Mouse (Mus musculus) spleen, postnatal 10 days (tissue): Measurements from ENCODE around the gene Ppargc1a.
A peak's percentile ranks its signal among the peaks of the same experiment; 100 is the strongest.

Experiments
- DNase-seq, 2 experiments: peaks; one replicate each; pipeline ENCODE4 v3.0.0; 2021 to 2022; ENCODE audit warnings: low spot score in 2 of 2

Ppargc1a gene

DNA sequence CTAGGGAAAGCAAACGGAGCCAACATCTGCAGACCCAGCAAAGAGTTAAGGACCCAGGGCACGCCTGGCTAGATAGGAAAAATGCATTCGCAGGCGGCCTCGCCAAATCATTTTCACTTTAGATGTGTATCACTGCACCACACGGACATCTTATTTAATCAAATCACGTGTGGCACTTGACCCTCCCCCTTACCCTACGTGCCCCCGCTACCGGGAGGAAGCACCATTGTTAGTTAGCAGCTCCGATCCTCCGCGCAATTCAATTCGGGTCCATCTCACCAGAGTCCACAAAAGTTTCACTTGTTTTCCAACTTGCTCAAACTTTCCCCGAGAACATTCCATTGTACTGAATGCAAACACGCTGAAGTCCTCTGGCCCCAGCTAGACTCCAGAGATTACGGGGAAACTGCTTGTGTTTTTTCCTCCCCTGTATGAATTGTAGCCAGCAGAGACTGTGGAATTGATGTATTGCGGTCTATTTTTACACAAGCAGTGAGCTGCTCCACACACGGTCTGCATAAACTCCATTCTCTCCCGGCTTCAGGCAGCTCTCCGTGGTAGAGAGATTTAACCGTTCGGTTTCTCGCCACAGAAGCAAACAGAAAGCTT is 14.9 kb downstream of the Ppargc1a start:
- peak; percentile 4 to 50 for DNase-seq

DNA sequence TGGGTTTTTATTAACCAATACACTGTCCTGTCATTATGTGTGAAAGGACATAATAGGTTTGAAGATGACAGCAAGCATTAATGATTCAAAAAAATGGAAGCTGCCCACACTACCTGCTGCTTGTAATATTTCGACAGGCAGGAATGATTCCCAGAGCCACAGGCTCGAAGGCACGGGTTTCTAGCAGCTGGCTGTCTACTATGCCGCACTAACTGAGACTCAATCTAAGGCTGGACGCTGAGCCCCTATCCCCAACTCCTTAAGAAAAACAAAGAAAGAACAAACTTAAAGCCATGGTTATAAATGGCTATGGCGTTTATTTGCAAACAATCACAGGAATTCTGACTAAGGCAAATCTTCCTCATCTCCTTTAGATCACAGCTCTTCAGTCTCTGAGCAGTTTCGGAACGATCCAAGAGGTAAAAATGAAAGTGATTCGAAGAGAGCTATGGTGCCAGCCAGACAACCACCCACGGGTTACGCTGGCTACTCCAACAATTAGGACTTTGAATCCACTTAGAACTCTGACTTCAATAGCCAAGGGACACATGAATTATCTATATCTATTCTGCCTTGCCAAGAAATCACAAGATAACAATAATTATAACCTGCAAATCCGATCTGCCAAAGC is 15.6 kb downstream of the Ppargc1a start:
- no peak for DNase-seq

DNA sequence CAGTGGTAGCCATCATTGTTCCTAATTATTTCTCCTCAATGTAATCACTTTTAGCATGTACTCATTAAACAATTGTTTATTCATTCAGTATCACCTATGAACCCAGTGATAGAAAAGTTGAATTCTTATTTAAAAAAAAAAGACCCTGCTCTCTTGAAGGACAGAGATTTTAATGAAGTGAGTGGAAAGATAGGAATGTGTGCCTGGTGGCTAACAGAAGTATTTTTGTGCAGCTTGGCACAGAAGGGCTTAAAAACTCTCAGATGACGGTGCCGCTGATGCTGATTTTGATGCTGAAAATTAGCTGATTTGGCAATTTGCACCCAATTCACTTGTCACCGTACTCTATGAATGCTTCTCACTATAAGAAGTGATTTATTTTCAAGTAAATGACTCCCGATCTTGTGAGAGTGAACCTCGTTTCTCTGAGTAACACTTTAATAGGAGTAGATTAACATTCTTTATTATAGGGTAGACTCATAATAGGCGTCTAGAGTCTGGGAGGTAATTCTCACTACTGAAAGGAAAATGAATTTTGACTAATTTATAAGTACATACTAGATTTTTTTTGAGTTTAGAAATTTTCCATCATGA is 20.0 kb downstream of the Ppargc1a start:
- no peak for DNase-seq

DNA sequence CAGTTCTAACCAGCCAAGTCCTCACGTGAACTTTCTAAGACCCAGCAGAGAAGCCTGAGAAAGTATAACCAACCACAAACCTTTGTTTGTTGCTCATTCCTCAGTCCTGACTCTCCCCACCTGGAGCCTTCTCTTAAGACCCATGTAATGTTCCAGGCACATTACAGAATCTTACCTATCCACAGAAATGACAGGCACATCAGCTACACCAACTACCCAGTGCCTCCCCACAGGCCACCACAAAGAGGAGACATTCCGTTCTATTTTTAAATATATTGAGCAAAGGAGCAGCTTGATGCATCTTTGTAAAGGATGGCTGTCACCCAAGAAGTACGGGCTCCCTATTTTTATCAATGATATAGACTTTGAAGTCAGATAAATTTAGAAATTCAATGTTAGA is 20.7 kb downstream of the Ppargc1a start:
- no peak for DNase-seq

DNA sequence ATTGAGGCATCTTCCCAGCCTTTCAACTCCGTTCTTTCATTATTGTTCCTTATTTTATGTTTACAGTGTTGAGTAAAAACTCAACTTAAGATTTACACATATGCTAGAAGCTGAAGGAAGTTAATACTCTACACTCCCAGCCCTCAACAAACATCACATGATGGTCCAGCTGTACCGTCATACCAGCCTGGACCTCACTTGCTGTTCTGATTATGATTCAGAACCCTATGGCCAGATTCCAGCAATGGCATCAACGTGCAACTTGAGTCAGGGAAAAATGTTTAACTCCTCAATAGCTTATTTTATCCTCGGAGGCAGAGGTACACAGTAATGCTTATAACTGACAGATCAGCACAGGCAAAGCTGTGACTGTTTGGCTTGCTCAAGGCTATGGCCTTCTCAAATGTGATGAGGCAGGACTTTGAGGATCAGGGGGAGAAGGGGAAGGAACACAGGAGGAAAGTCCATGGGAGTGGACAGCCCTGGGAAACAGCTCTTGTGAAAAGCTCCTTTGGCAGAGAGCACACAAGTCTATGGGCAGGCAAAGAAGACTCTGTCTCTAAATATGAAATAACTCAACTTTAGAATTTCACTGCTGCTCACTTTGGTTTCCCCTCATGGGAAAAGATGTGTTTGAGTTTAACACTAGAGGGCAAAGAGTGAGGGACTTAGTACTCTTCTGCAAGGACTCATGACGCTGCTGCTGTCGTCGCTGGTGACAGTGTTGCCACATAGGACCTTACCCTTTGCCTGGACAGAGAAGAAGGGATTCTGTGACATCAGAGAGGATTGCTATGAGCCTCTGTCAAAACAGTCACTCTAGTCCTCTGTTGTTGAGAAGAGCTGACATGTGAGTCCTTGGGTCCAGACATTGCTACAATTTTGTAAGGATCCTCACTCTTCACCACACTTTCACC is 22.1 kb downstream of the Ppargc1a start:
- DNase-seq: no peak

DNA sequence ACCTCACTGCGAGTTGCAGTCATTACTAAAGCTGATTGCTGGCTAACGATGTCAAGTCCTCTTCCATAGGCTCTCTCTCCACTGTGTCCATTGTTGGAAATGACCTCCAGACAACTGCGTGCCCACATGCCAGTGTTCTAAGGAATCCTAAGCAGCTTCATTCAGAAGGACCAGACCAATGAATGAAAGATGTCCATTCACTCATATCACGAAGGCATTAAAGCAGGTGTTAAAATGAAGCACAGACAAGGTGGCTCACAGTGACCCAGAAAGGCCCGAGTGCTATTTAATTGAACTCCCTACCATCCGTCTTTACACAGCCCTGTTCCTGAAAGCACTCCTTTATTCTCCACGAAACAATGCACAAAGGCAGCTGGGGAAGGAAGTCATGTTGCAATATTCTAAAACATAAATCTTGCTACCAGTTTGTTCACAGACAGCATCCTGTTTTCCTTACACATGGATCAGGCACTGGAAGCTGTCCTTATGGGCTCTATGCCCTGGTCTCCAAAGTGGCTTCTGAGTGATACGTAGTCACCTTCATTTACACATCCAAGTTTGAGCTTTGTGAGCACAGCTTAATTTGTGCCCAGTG is 23.3 kb downstream of the Ppargc1a start:
- DNase-seq: no peak

DNA sequence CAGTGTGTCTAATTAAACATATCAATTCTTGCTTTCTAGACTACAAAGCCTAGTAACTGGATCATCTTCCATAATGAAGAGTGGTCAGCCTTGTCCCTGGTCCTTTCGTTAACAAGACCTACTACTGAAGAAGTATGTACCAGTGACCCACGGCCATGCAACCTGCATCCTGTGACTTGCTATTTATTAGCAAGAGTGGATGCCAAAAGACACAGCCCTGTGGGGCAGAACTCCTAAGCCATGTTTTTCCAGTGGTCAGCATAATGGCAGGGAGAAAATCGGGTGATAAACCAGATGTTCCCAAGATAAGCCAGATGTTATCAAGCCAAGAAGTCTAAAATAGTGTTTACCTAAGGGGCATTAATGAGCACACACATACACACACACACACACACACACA is 26.0 kb downstream of the Ppargc1a start:
- DNase-seq: no peak

DNA sequence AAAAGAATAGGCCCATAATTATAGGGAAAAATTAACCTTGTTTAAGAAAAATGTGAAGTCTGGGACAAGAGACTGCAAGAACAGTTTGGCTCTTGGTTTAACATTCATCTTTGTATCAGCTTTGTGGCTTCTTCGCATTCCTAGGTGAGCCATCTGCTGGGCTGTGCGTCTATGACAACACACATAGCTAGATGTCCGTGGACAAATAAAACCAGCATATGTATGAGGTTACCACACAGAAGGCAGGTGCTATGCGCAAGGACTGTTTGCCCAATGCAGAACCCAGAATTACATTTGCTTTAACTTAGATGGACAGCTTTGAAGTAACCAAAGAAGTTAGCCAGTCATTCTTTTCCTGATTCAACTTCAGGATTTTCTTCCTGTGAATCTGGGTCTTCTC is 26.7 kb downstream of the Ppargc1a start:
- no peak for DNase-seq

DNA sequence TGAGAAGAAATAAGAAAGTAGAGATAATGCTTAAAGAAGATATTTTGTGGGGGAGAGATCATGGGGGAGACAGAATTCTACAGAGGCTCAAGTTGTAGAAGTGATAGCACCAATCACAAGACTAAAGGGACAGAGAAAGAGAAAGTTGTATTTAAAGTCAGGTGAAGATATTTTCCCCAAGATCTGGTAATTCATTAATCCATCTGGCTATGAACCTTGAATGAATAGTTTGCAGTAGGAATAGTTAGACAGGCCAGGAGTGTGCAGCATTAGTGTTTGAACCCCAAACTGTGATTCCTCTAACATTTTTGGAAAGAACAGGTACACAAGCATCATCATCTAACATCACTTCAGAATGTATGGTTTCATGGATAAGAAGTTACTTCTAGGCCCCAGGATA is 28.0 kb downstream of the Ppargc1a start:
- no peak for DNase-seq

DNA sequence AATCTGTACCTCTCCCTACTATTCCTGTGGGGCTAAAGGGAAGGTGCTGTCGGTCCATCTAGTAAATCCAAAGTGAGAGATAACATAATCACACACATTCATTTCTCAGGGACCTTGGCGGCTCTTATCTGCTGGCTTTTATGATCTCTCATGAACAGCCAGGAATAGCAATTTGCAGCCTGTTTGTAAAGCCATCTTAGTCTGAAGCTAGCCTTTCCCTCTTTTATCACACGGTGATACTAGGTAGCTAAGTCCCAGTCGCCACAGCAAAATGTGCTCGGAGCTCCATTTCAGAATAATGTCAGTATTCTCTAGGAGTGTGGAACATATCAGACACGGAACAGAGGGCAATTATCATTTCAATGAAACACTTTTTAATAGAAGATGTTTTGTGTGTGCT is 29.2 kb downstream of the Ppargc1a start:
- no peak for DNase-seq

DNA sequence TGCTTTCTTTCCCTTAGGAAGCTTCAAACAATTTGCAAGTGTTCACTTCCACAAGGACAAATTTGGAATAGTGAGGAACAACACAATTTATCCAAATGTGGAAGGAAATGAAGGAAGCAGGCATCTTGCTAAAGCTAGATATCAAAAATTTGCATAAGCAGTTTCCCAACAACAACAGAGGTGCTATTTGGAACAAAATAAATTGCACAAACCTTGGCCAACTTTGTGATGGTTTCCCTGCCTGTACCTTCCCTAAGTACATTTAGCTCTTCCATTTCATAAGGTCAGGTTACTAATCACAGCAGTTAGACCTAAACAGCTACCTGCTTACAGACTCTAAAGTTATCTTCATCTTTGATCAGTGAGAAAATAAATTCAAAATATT is 29.9 kb downstream of the Ppargc1a start:
- no peak for DNase-seq

DNA sequence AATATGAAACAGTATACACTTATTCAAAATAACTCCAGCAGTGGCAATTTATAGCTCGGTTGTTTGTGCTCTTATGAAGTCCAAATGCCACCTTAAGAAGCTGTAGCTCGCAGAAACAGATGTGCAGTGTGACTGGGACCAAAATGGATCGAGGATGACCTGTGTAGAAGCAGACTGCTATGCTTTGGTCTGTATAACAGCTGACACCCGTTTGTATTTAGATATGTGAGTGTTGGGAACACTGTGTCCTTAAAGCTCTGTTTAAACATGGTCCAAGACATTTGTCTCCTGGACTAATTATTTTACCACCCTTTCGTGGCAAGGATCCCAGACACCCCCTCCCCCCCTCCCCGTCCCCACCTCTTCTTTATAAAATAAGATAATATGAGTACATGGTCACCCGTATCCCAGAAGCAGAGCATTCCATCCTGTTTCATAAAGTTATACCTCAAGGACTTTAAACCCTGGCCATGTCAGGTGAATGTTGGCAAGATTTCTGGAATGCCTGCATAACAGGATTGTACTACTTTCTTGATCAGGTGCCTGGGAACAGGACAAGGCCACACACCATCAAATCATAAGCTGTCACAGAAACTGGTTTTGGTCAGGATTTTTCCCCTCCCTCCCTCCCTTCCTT is 30.4 kb downstream of the Ppargc1a start:
- no peak for DNase-seq

DNA sequence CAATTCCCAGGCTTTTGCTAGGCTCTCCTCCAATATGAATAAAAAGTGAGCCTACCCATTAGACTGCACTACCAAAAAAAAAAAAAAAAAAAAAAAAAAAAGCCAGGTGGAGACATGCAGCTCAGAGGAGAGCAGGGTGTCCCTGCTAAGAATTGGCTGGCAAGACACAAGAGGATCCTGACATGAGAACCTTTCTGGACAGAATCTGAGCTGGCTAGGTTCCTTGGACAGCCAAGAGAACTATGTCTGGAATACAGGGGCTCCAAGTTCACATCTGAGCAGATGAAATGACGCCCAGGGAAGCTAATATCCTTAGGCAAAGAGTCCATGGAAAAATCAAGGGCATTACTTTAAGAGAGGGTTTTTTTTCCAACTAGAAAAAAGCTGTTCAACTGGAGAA is 33.1 kb downstream of the Ppargc1a start:
- DNase-seq: no peak

DNA sequence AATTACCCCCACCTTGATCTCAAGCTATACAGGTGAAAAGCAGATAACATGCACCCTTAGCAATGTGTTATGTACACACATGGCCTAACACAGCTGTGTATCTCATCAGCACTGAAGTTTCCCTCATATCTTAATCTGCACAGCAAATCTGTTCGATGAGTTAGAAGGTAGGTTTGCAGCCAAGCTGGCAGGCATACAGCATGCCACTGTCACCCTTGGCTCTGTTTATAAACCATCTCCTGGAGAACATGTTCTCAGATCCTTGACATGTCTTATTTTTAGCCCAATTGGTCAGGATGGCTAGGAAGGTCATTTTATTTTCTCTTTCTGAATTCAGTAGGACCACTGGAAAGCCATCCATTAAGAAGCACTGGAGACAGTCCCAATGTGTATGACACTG is 36.2 kb downstream of the Ppargc1a start:
- DNase-seq: no peak

DNA sequence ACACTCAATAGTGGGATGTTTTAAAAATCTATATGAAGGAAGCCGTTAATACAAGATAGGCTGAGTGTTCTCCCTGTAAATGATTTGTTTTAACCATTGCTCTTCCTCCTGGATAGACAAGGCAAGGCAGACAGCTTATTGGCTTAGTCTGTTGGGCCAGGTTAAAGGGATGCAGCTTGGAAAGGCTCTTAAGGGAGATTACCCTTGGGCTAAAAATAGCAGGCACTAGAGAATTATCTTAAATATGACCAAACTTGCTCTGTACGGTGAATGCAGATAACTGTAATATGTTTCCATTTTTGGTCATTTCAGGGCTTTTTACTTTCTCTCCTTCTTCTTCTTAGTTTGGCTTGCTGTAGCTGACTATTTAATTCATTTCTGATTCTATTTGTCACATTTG is 38.1 kb downstream of the Ppargc1a start:
- DNase-seq: no peak

DNA sequence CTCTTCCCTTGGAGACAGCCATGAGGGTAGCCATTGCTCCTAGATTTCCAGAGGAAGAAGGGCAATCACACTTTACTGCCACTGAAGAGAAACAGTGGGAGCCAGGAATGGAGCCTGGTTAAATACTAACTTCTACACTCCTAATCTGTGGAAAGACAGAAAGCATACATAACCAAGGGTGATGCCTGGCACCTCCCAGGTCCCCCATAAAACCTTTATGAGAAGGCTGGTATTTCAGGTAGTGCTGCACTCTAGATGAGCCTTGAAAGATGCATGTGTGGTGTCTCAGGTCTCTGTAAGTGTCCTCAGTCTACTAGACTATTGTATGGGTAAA is 39.4 kb downstream of the Ppargc1a start:
- no peak for DNase-seq

DNA sequence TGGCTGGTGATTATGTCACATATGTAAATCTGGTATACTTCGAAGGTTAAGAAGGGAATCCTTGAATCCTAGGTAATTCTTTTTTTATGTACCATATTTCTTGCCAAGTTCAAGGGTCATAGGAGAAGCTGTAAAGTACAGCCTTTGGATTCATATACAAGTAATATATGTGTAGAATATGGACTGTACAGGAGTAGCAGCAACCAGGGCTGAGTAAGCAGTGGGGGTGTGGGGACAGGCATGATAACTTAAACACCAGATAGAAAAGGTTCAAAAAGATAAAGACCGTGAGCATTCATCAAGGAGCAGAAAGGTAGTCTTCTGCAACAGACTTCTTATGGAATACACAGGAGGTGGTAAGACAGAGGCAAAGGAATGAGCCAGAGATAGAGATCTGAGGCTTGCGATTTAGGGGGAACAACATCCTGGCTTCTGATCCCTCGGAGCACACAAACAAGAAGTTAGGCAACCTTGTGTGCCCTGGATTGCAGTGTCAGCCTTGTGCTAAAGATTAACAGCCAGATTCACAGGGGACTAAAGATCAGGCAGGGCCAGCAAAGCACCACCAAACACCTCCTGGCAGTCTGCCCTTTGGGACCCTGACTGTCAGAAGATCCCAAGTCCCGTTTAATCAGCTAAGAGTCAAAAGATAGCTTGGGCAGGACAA is 39.9 kb downstream of the Ppargc1a start:
- no peak for DNase-seq

DNA sequence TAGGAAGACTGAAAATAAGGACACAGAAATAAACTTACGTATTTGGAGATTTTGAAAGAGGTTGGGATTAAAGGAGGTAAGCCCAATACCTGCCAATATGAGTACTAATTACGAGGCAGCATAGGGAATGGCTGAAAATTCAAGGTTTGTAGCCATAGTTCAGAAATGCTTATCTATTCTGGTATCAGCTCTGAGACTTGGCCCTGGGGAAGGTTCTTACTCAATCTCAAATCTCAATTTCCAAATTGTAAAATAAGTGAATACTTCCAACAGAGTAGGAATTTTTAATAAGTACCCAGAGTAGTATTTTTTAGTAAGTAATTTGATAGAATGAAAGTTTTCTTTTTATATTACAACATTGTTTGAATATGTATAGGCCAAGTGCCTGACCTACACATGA is 41.7 kb downstream of the Ppargc1a start:
- DNase-seq: no peak

DNA sequence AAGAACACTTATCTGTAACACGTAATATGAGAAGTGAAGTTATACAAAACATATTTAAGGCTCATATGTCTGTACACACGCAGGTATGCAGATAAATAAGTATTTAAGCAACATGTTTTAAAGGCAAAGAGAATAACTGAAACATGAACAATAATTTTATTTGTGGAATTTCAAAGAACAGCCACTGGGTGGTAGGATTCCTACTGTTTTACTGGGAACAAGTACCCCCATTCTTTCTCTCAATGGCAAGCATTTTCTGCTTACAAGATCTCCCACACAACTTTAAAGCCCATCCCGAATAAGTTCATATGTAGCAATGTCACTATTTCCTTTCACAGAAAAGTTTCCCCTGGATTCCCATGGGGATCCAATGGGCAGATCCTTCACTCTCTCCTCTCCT is 46.7 kb downstream of the Ppargc1a start:
- DNase-seq: no peak

DNA sequence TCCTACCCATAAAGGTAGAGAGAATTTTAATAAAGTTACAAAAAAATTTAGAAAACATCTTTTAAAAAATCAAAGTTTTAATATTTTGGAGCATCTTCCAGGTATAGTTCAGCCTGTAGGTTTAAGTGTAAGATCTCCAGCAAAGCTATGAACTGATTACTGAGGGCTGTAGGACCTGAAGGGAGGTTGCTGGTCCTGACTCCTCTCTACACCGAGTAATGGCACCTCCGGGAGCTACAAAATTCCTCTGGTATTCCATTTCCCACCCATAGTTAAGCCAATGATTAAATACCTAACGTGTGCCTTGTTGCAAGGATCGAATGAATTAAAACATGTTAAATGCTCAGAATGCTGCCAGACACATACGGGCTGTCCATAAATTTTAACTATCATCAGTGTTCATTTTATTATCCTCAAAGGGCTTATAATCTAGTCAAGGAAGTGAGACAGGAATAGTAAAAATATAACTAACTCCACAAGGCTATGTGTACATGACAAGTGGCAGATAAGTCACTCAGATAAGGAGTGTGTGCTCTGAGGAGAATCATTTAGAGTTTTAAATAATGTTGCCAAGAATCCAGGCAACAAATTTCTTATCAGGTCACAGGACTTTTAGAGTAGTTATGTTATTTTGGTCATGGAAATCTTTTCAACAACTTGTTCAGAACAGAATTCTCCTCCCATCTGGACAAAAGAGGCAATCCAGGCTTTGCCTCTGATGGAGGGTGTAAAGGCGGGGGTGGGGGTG is 49.9 kb downstream of the Ppargc1a start:
- DNase-seq: no peak

DNA sequence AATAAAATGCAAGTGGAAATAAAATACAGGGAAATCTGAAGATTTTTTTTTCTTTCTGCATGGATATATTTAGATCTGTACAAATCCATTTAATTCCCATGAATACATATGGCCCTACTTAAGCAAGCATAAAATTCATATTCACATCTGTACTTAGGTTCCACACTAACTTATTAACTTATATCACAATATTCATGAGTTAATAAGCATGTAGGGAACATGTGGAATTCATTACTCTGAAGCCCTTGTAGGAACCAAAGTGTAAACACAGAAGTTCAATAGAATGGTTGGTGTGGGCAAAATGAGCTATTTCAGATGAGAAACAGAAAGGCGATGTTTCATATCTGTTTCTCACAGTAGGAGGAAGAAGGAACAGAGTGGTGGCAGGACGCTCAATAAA is 62.9 kb downstream of the Ppargc1a start:
- no peak for DNase-seq
